Mouse (Mus musculus) lung, adult 2 months (tissue): ENCODE data around the gene Pa2g4.

Experiments used
- CTCF ChIP-seq: fragments of 200-500 bp; IDR thresholded peaks from 2 replicates; pipeline ENCODE4 v1.5.1; 2011; ENCODE audit warnings: mild to moderate bottlenecking, low read length, control low read depth; ENCODE audit not compliant: insufficient read depth
- POLR2A ChIP-seq: fragments of 200-500 bp; IDR thresholded peaks from 2 replicates; pipeline ENCODE4 v1.6.1; 2011; ENCODE audit warnings: low read depth, mild to moderate bottlenecking, control low read depth, low read length, borderline replicate concordance; ENCODE audit errors: extremely low read depth

DNA sequence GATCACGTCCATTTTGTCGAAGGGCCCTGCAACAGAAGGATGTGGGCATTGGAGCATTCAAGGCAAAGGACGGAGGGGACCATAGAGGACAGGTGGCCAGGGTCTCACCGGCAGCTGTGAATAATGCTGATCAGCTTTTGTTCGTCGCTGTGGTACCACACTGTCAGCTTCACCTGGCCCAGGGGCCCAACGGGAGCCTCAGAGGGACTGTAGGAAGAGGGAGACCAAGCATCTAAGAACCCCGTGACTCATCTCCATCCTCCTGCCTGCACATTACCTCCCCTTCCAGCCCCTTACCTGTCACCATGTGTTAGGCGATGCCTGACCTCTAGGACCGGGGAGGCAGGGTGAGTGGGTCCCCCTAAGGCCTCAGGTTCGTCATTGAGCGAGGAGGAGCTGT lies 54.0 kb downstream of the Pa2g4 start:
- TF ChIP-seq POLR2A (no peak), CTCF (no peak)
